Mouse (Mus musculus) small intestine, adult 2 months (tissue): ENCODE measurements around the gene Pax2. TPM values are rescaled to one million over a fixed set of nuclear protein-coding genes. Genes with fewer than 3 reads are reported as not detected.

Experiments used
- H3K27ac ChIP-seq: fragments of 200-500 bp; 2 replicates; pipeline ENCODE4 v1.5.1; 2012; ENCODE audit warnings: low read depth, low read length, control low read depth, inconsistent platforms; ENCODE audit not compliant: insufficient read depth
- H3K27me3 ChIP-seq: fragments of 200-500 bp; 2 replicates; pipeline ENCODE4 v1.6.1; 2012; ENCODE audit warnings: mild to moderate bottlenecking, moderate library complexity, low read length, inconsistent platforms; ENCODE audit not compliant: control insufficient read depth, insufficient read depth
- H3K36me3 ChIP-seq: fragments of 200-500 bp; 2 replicates; pipeline ENCODE4 v1.6.1; 2012; ENCODE audit warnings: mild to moderate bottlenecking, low read length, control low read depth, inconsistent platforms; ENCODE audit not compliant: control insufficient read depth, insufficient read depth
- H3K4me1 ChIP-seq: fragments of 200-500 bp; 2 replicates; pipeline ENCODE4 v1.6.1; 2012; ENCODE audit warnings: low read length, inconsistent platforms, mixed read lengths; ENCODE audit not compliant: control insufficient read depth, insufficient read depth, insufficient read length
- H3K4me3 ChIP-seq: fragments of 200-500 bp; 2 replicates; pipeline ENCODE4 v1.5.1; 2012; ENCODE audit warnings: low read depth, mild to moderate bottlenecking, control low read depth, inconsistent platforms, low read length, moderate library complexity
- CTCF ChIP-seq: fragments of 200-500 bp; IDR thresholded peaks from 2 replicates; pipeline ENCODE4 v1.5.1; 2012; ENCODE audit warnings: low read depth, mild to moderate bottlenecking, control low read depth, inconsistent platforms, low read length, moderate library complexity, mixed read lengths; ENCODE audit not compliant: insufficient replicate concordance, insufficient read length; ENCODE audit errors: extremely low read depth
- POLR2A ChIP-seq: fragments of 200-500 bp; IDR thresholded peaks from 2 replicates; pipeline ENCODE4 v1.6.1; 2012; ENCODE audit warnings: low read depth, mild to moderate bottlenecking, control low read depth, inconsistent platforms, low read length, moderate library complexity
- WGBS: fragments of 180-500 bp; shearing (Covaris S2); methylation state at CpG from one replicate; pipeline ENCODE4 v1.1.7; 2018; 5-methylcytosine and 5-hydroxymethylcytosine counted together
- polyA plus RNA-seq: library from polyadenylated mRNA; depleted of rRNA; stranded (reverse); fragments of >200 nt; gene quantifications from 2 replicates; pipeline ENCODE4 v1.2.3, GENCODE M21; 2012; rRNA removed

The Pax2 gene
- polyA plus RNA-seq: not detected in 2 replicates

- Histone ChIP-seq H3K36me3 (no peaks in the 10 kb centered on the region), H3K4me3 (peak within 1 kb of the TSS; percentile 46), H3K4me1 (peaks cover 15% of the 10 kb centered on the region), H3K27me3 (peaks cover 91% of the 10 kb centered on the region), H3K27ac (no peak within 1 kb of the TSS)
- TF ChIP-seq POLR2A (no peak), CTCF (no peak)
- 1% methylated on average over 52 of the region's 52 CpGs for WGBS
Measured at GRCm38 (mm10) chr19:44755693-44756420, at the start of gene Pax2. Pax2 (plus strand) TSS chr19:44756045.

- Histone ChIP-seq H3K4me3 (no peak overlapping the region), H3K4me1 (no peaks in the 10 kb centered on the region), H3K27ac (no peak overlapping the region), H3K36me3 (no peaks in the 10 kb centered on the region), H3K27me3 (no peaks in the 10 kb centered on the region)
- WGBS: 9% methylated on average over 3 of the region's 3 CpGs
- TF ChIP-seq POLR2A (no peak), CTCF (no peak)
Measured at GRCm38 (mm10) chr19:44708885-44709284, 47.0 kb upstream of the Pax2 start.

- Histone ChIP-seq H3K27me3 (peaks cover 19% of the 10 kb centered on the region), H3K27ac (no peak overlapping the region), H3K4me1 (no peaks in the 10 kb centered on the region), H3K36me3 (no peaks in the 10 kb centered on the region), H3K4me3 (no peak overlapping the region)
- no peak for TF ChIP-seq CTCF
- no peak for TF ChIP-seq POLR2A
- 72% methylated on average over 22 of the region's 22 CpGs for WGBS
Measured at GRCm38 (mm10) chr19:44716731-44717600, 38.9 kb upstream of the Pax2 start.

- H3K27ac ChIP-seq: no peak overlapping the region
- TF ChIP-seq CTCF: no peak
- H3K4me3 ChIP-seq: no peak overlapping the region
- H3K4me1 ChIP-seq: no peaks in the 10 kb centered on the region
- H3K36me3 ChIP-seq: no peaks in the 10 kb centered on the region
- peaks cover 37% of the 10 kb centered on the region for H3K27me3 ChIP-seq
- 5% methylated on average over 30 of the region's 30 CpGs for WGBS
Measured at GRCm38 (mm10) chr19:44719292-44720193, 36.3 kb upstream of the Pax2 start.

GRCm38 (mm10) chr19:44720194-44720521 lies 35.7 kb upstream of the Pax2 start:
- Histone ChIP-seq H3K36me3 (no peaks in the 10 kb centered on the region), H3K27ac (no peak overlapping the region), H3K4me1 (no peaks in the 10 kb centered on the region), H3K4me3 (no peak overlapping the region), H3K27me3 (peaks cover 40% of the 10 kb centered on the region)
- TF ChIP-seq POLR2A: no peak
- TF ChIP-seq CTCF: no peak
- 2% methylated on average over 29 of the region's 29 CpGs for WGBS

- peaks cover 60% of the 10 kb centered on the region for H3K27me3 ChIP-seq
- no peak overlapping the region for H3K27ac ChIP-seq
- H3K4me3 ChIP-seq: no peak overlapping the region
- TF ChIP-seq CTCF (no peak), POLR2A (no peak)
- peaks cover 5% of the 10 kb centered on the region; the same call in 1 of the 2 replicates for H3K4me1 ChIP-seq
- WGBS: 2% methylated on average over 36 of the region's 36 CpGs
- H3K36me3 ChIP-seq: no peaks in the 10 kb centered on the region
Measured at GRCm38 (mm10) chr19:44723611-44724440, 32.0 kb upstream of the Pax2 start.
